Mouse (Mus musculus) ES-E14 (cell line): Measurements from ENCODE around the gene Csrp1.

Experiments
- CHD2 ChIP-seq: IDR thresholded peaks from 2 replicates; pipeline ENCODE4 v1.6.1; 2014; ENCODE audit warnings: mild to moderate bottlenecking, low read depth, low read length, inconsistent platforms
- HCFC1 ChIP-seq: IDR thresholded peaks from 2 replicates; pipeline ENCODE4 v1.6.1; 2012; ENCODE audit warnings: low read length, inconsistent platforms, borderline replicate concordance; ENCODE audit not compliant: insufficient read depth
- MAFK ChIP-seq: IDR thresholded peaks from 2 replicates; pipeline ENCODE4 v1.6.1; 2014; ENCODE audit warnings: mild to moderate bottlenecking, low read depth, low read length, inconsistent platforms; ENCODE audit not compliant: insufficient read depth
- ZC3H11A ChIP-seq: IDR thresholded peaks from 2 replicates; pipeline ENCODE4 v1.6.1; 2012; ENCODE audit warnings: low read depth, mild to moderate bottlenecking, inconsistent platforms, low read length, borderline replicate concordance
- ZNF384 ChIP-seq: IDR thresholded peaks from 2 replicates; pipeline ENCODE4 v1.6.1; 2012; ENCODE audit warnings: low read depth, low read length, inconsistent platforms

DNA sequence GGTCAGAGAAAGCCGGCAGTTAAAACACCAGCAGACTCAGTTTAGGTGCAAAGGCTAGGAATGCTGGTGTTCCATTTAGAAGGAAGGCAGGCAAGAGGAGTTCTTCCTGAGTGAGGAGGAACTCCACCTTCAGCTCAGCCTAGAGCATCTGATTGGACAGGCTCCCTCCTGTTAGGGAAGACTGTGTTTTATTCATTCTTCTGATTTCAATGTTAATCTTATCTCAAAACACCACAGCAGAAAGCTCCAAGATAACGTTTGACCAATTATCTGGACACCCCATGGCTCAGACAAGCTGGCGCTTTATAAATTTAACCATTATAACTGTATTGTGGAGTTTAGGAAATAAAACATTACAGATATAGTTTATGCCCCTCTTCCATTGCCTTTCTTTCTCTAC lies 18.5 kb upstream of the Csrp1 start:
- TF ChIP-seq ZC3H11A = no peak
- TF ChIP-seq ZNF384 = no peak
- TF ChIP-seq CHD2 = no peak
- TF ChIP-seq HCFC1 = no peak
- TF ChIP-seq MAFK = no peak
